Mouse (Mus musculus) kidney, embryonic 16.5 days (tissue): ENCODE measurements at regions not wholly inside any gene's neighbourhood (a gene's known extent, or its start where the extent isn't known, plus 50 kb on each side); places are given as distances from the start of the nearest gene placed in this dataset.

Experiments
- ATAC-seq: fragments of 200-750 bp; cut with Nextera tagmentation; 2 replicates; pipeline ENCODE4 v1.8.0; 2017; ENCODE audit warnings: moderate TSS enrichment; ENCODE audit not compliant: low FRiP score, low TSS enrichment
- H3K27ac ChIP-seq: fragments of 300-500 bp; sonication (generic); 2 replicates; pipeline ENCODE4 v1.5.1; 2014; ENCODE audit warnings: low read length
- H3K27me3 ChIP-seq: fragments of 300-500 bp; sonication (generic); 2 replicates; pipeline ENCODE4 v1.6.1; 2014; ENCODE audit warnings: low read length, control low read depth, mixed read lengths; ENCODE audit not compliant: insufficient read depth
- H3K36me3 ChIP-seq: fragments of 300-500 bp; sonication (generic); 2 replicates; pipeline ENCODE4 v1.6.1; 2014; ENCODE audit warnings: low read length, control low read depth, mixed read lengths; ENCODE audit not compliant: insufficient read depth
- H3K4me1 ChIP-seq: fragments of 300-500 bp; sonication (generic); 2 replicates; pipeline ENCODE4 v1.6.1; 2014; ENCODE audit warnings: low read length, control low read depth, mixed read lengths; ENCODE audit not compliant: insufficient read depth
- H3K4me2 ChIP-seq: fragments of 300-500 bp; sonication (generic); replicated peaks from 2 replicates; pipeline ENCODE4 v1.6.1; 2014; ENCODE audit warnings: low read depth, low read length
- H3K4me3 ChIP-seq: fragments of 300-500 bp; sonication (generic); 2 replicates; pipeline ENCODE4 v1.5.1; 2014; ENCODE audit warnings: mild to moderate bottlenecking, low read length
- H3K9ac ChIP-seq: fragments of 300-500 bp; sonication (generic); replicated peaks from 2 replicates; pipeline ENCODE4 v1.6.1; 2014; ENCODE audit warnings: low read length
- H3K9me3 ChIP-seq: fragments of 300-500 bp; sonication (generic); 2 replicates; pipeline ENCODE4 v1.6.1; 2016; ENCODE audit warnings: low read length, control low read depth
- WGBS: fragments of 180-500 bp; shearing (Covaris S2); extraction: QIAGEN DNeasy Blood & Tissue Kit; methylation state at CpG from one replicate; pipeline ENCODE4 v1.1.7; 2014; 5-methylcytosine and 5-hydroxymethylcytosine counted together

- no peaks in the 10 kb centered on the region for H3K27me3 ChIP-seq
- H3K4me2 ChIP-seq, result no peak overlapping the region
- no peak for ATAC-seq
- H3K9ac ChIP-seq, result no peak overlapping the region
- no peak overlapping the region for H3K27ac ChIP-seq
- 54% methylated on average over 5 of the region's 5 CpGs for WGBS
- no peak overlapping the region for H3K4me3 ChIP-seq
- H3K36me3 ChIP-seq, result no peaks in the 10 kb centered on the region
- no peaks in the 10 kb centered on the region for H3K9me3 ChIP-seq
- H3K4me1 ChIP-seq, result peaks cover 7% of the 10 kb centered on the region
These were observed 204.2 kb downstream of the Pten start for GRCm38 (mm10) chr19:32961525-32961924.

GRCm38 (mm10) chr19:32963983-32964382, 206.7 kb downstream of the Pten start:
- H3K27me3 ChIP-seq, result no peaks in the 10 kb centered on the region
- no peaks in the 10 kb centered on the region for H3K36me3 ChIP-seq
- no peaks in the 10 kb centered on the region for H3K4me1 ChIP-seq
- H3K9ac ChIP-seq, result no peak overlapping the region
- no peak overlapping the region for H3K4me2 ChIP-seq
- 17% methylated on average over 1 of the region's 1 CpGs for WGBS
- H3K9me3 ChIP-seq, result no peaks in the 10 kb centered on the region
- H3K27ac ChIP-seq, result no peak overlapping the region
- ATAC-seq, result no peak
- H3K4me3 ChIP-seq, result no peak overlapping the region

GRCm38 (mm10) chr19:32965488-32965887, 208.2 kb downstream of the Pten start:
- no peak overlapping the region for H3K4me2 ChIP-seq
- no peaks in the 10 kb centered on the region for H3K4me1 ChIP-seq
- no peaks in the 10 kb centered on the region for H3K27me3 ChIP-seq
- H3K4me3 ChIP-seq, result no peak overlapping the region
- H3K27ac ChIP-seq, result no peak overlapping the region
- no peak overlapping the region for H3K9ac ChIP-seq
- no peak for ATAC-seq
- no peaks in the 10 kb centered on the region for H3K9me3 ChIP-seq
- no peaks in the 10 kb centered on the region for H3K36me3 ChIP-seq
- 76% methylated on average over 2 of the region's 2 CpGs for WGBS

DNA sequence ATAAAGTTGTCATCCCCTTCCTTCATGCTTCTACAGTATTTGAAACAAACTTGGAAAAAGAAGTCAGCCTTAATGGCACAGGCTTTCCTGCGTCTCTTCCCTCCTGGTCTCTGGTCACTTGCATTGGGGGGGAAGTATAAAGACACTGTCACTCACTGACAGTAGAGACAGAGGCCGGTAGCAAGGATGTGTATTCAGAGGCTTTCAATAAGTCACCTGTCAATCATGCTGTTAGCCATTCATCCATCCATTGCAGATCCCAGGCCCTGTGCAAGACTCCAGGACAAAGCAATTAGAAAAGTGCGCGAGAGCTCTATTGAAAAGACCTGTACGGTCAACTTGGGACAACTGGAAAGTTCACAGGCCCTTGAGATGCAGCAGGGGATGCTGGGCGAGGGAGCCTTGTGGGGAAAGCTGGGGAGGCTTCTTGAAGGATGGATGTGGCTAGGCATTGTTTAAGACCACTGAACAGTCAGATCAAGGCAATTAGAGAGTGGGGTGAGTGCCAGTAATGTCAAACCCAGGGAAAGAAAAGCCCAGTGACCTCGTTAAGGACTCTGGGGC, 212.0 kb downstream of the Pten start:
- Histone ChIP-seq H3K4me1 (no peaks in the 10 kb centered on the region), H3K36me3 (no peaks in the 10 kb centered on the region), H3K9me3 (no peaks in the 10 kb centered on the region), H3K4me2 (no peak overlapping the region), H3K9ac (no peak overlapping the region), H3K27me3 (no peaks in the 10 kb centered on the region), H3K27ac (no peak overlapping the region), H3K4me3 (no peak overlapping the region)
- 81% methylated on average over 7 of the region's 7 CpGs for WGBS
- ATAC-seq, result no peak

GRCm38 (mm10) chr19:32972116-32972515, 214.8 kb downstream of the Pten start:
- no peaks in the 10 kb centered on the region for H3K36me3 ChIP-seq
- no peak overlapping the region for H3K9ac ChIP-seq
- H3K27me3 ChIP-seq, result no peaks in the 10 kb centered on the region
- no peaks in the 10 kb centered on the region for H3K4me1 ChIP-seq
- no peak for ATAC-seq
- WGBS, result 86% methylated on average over 6 of the region's 6 CpGs
- no peak overlapping the region for H3K4me3 ChIP-seq
- H3K4me2 ChIP-seq, result no peak overlapping the region
- no peaks in the 10 kb centered on the region for H3K9me3 ChIP-seq
- no peak overlapping the region for H3K27ac ChIP-seq

DNA sequence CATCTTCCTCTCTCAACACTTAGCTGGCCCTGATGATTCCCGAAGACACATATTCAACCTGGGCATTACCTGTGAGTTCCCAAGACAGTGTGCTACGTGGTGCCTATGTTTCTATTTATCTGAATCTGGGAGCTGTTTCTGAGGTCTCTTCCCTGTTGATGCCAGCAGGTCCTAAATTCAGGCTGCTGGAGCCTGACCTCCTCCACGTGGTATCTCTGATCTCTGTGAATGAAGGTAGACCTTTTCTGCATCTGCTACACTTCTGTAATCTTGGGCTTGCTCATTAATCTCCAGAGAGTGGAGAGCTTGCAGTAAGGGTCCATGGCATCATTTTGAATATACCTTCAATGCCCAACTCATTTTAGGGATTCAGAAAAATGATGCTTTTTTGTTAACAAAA, 215.8 kb downstream of the Pten start:
- 77% methylated on average over 3 of the region's 3 CpGs for WGBS
- H3K9me3 ChIP-seq, result no peaks in the 10 kb centered on the region
- no peak overlapping the region for H3K9ac ChIP-seq
- H3K4me3 ChIP-seq, result no peak overlapping the region
- H3K4me2 ChIP-seq, result no peak overlapping the region
- ATAC-seq, result no peak
- no peaks in the 10 kb centered on the region for H3K27me3 ChIP-seq
- H3K36me3 ChIP-seq, result no peaks in the 10 kb centered on the region
- no peak overlapping the region for H3K27ac ChIP-seq
- H3K4me1 ChIP-seq, result no peaks in the 10 kb centered on the region

- 77% methylated on average over 4 of the region's 4 CpGs for WGBS
- Histone ChIP-seq H3K4me2 (no peak overlapping the region), H3K36me3 (no peaks in the 10 kb centered on the region), H3K27me3 (no peaks in the 10 kb centered on the region), H3K4me3 (no peak overlapping the region), H3K27ac (no peak overlapping the region), H3K4me1 (no peaks in the 10 kb centered on the region), H3K9ac (no peak overlapping the region), H3K9me3 (no peaks in the 10 kb centered on the region)
- ATAC-seq, result no peak
These were observed 217.5 kb downstream of the Pten start for GRCm38 (mm10) chr19:32974778-32975240.

DNA sequence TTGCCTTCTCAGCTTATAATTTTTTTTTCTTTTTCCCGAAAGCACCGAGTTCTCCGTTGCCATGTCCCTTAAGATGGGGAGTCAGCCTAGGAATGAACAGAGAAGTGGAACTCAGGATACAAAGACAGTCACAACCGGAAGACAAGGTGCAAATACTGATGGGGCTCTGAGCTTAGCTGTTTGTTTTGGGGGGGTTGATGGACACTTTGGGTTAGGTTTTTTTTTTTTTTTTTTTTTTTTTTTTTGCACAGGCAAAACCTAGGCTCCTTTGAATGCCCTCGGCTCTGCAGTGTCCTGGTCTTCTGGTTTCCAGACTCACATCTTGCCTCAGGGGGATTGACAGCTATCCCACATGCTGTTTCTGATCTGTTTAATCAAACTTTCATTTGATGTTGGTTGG, 218.0 kb downstream of the Pten start:
- Histone ChIP-seq H3K4me3 (no peak overlapping the region), H3K4me1 (peaks cover 5% of the 10 kb centered on the region; the same call in 1 of the 2 replicates), H3K9me3 (no peaks in the 10 kb centered on the region), H3K9ac (no peak overlapping the region), H3K27me3 (no peaks in the 10 kb centered on the region), H3K36me3 (no peaks in the 10 kb centered on the region), H3K4me2 (no peak overlapping the region), H3K27ac (no peak overlapping the region)
- ATAC-seq, result no peak
- 88% methylated on average over 5 of the region's 5 CpGs for WGBS

DNA sequence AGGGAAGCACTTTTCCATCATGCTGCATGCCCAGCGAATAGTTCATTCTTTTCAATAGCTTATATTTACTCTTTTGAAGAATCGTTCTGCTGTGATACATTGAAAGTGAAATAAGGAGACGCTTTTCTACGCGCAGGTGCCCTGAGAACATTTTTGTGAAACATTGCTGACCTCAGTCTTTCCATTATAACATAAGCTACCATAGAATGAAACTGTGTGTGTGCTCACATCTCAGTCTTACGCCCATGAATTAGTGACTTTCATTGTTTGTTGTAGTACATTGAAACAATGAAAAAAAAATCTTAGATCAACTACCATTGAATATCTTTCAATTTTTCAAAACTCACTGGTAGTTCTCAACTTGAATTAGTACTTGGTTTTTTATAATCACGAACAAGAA, 219.2 kb downstream of the Pten start:
- ATAC-seq, result no peak
- H3K9ac ChIP-seq, result no peak overlapping the region

DNA sequence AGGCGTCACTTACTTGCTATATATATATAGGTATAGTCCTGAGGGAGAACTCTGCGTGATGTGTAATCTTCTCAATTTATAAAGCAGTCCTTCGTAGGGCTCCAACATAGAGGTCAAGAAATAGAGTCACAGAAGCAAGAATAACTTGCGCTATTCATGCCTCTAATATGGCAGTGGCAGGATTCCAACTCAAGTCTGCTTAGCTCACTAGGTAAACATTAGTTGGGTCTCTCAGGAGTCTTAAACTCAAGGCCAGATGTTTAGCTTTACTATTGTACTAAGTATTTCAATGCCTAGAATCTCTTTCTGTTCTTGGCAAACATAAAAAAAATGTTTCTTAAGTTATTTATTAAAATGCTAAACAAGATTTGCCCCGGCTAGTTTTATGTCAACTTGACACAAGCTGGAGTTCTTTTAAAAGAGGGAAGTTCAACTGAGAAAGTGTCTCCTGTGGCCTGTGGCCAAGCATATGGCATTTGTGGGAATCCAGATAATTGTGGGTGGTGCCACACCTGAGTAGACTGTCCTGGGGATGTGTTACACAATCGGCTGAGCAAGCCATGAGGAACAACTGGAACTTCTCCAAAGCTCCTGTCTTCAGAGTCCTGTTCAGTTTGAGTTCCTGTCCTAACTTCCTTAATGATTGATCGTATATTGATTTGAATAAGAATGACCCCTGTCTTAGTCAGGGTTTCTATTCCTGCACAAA, 220.9 kb downstream of the Pten start:
- Histone ChIP-seq H3K27ac (no peak overlapping the region), H3K27me3 (no peaks in the 10 kb centered on the region), H3K9ac (no peak overlapping the region), H3K4me3 (no peak overlapping the region), H3K4me2 (no peak overlapping the region), H3K36me3 (no peaks in the 10 kb centered on the region), H3K4me1 (peaks cover 5% of the 10 kb centered on the region; the same call in 1 of the 2 replicates), H3K9me3 (no peaks in the 10 kb centered on the region)
- WGBS, result 70% methylated on average over 7 of the region's 7 CpGs
- no peak for ATAC-seq

More for the DNA sequence above, 219.2 kb downstream of the Pten start:
- no peak overlapping the region for H3K4me3 ChIP-seq
- no peak overlapping the region for H3K27ac ChIP-seq
- H3K27me3 ChIP-seq, result no peaks in the 10 kb centered on the region
- H3K9me3 ChIP-seq, result no peaks in the 10 kb centered on the region
- no peak overlapping the region for H3K4me2 ChIP-seq
- 94% methylated on average over 7 of the region's 7 CpGs for WGBS
- H3K4me1 ChIP-seq, result peaks cover 5% of the 10 kb centered on the region; the same call in 1 of the 2 replicates
- no peaks in the 10 kb centered on the region for H3K36me3 ChIP-seq
